Mouse (Mus musculus) CH12.LX (cell line): ENCODE results near the gene Daxx. TPM values are rescaled to one million over a fixed set of nuclear protein-coding genes. Genes with fewer than 3 reads are reported as not detected.
A peak's percentile ranks its signal among the peaks of the same experiment; 100 is the strongest.

Source experiments
- DNase-seq: peaks from one replicate; pipeline ENCODE4 v3.0.0-alpha.2; 2013; ENCODE audit errors: extremely low read depth
- H3K27ac ChIP-seq: 2 replicates; pipeline ENCODE4 v1.5.1; 2012; ENCODE audit warnings: low read depth, mild to moderate bottlenecking, control low read depth, moderate library complexity; ENCODE audit not compliant: insufficient read depth
- H3K27me3 ChIP-seq: replicated peaks from 2 replicates; pipeline ENCODE3; 2012; ENCODE audit warnings: inconsistent platforms
- H3K36me3 ChIP-seq, 2 experiments: replicated peaks in 1 of 2; 2 replicates each; pipeline versions ENCODE3 to v1.6.1; 2012; ENCODE audit warnings: inconsistent platforms in 1 of 2, low read length in 1 of 2, mild to moderate bottlenecking in 1 of 2, mixed read lengths in 1 of 2, moderate library complexity in 1 of 2; ENCODE audit not compliant: control insufficient read depth in 1 of 2, insufficient read depth in 1 of 2
- H3K4me1 ChIP-seq, 2 experiments: 2 replicates each; pipeline ENCODE4 v1.6.1; 2012; ENCODE audit warnings: inconsistent platforms in 1 of 2, moderate library complexity in 1 of 2; ENCODE audit not compliant: insufficient read depth in 2 of 2, control insufficient read depth in 1 of 2
- H3K4me2 ChIP-seq: 2 replicates; pipeline ENCODE4 v1.6.1; 2012; ENCODE audit warnings: low read depth, mild to moderate bottlenecking, control low read depth; ENCODE audit not compliant: poor library complexity, insufficient read depth, severe bottlenecking
- H3K4me3 ChIP-seq, 3 experiments: fragments of 150-350 bp in 1 of 3; sonication (generic) in 1 of 3; replicated peaks in 1 of 3; 2 replicates each; pipeline versions ENCODE3 to v1.5.1; 2011 to 2012; ENCODE audit warnings: low read depth in 2 of 3, low read length in 2 of 3, mild to moderate bottlenecking in 2 of 3, moderate library complexity in 2 of 3, control low read depth in 1 of 3, improper control_type of control experiment in 1 of 3, inconsistent platforms in 1 of 3, mixed read lengths in 1 of 3; ENCODE audit not compliant: poor library complexity in 1 of 3
- H3K79me2 ChIP-seq: replicated peaks from 2 replicates; pipeline ENCODE4 v1.6.1; 2012; ENCODE audit warnings: mild to moderate bottlenecking, moderate library complexity; ENCODE audit not compliant: control insufficient read depth, poor library complexity, insufficient read depth, severe bottlenecking; ENCODE audit errors: extremely low read depth
- H3K9ac ChIP-seq: 2 replicates; pipeline ENCODE4 v1.6.1; 2012; ENCODE audit warnings: low read depth, mild to moderate bottlenecking, control low read depth, moderate library complexity; ENCODE audit not compliant: insufficient read depth
- H3K9me3 ChIP-seq: replicated peaks from 2 replicates; pipeline ENCODE3; 2012; ENCODE audit warnings: low read length, inconsistent platforms, mixed read lengths
- BHLHE40 ChIP-seq: IDR thresholded peaks from 2 replicates; pipeline ENCODE4 v1.6.1; 2011; ENCODE audit warnings: mild to moderate bottlenecking, low read depth, low read length, improper control_type of control experiment
- CHD1 ChIP-seq: IDR thresholded peaks from 2 replicates; pipeline ENCODE4 v1.6.1; 2012; ENCODE audit warnings: low read depth, low read length, improper control_type of control experiment, inconsistent platforms
- CHD2 ChIP-seq: IDR thresholded peaks from 2 replicates; pipeline ENCODE4 v1.6.1; 2011; ENCODE audit warnings: low read length, improper control_type of control experiment
- CTCF ChIP-seq, 2 experiments: IDR thresholded peaks in 1 of 2; conservative IDR thresholded peaks in 1 of 2; 2 replicates each; pipeline ENCODE4 v1.5.1; 2011 to 2012; ENCODE audit warnings: low read depth in 2 of 2, low read length in 2 of 2, improper control_type of control experiment in 1 of 2, inconsistent platforms in 1 of 2, mild to moderate bottlenecking in 1 of 2, moderate library complexity in 1 of 2
- E2F4 ChIP-seq: IDR thresholded peaks from 2 replicates; pipeline ENCODE4 v1.6.1; 2011; ENCODE audit warnings: low read depth, low read length, improper control_type of control experiment; ENCODE audit not compliant: insufficient replicate concordance
- ETS1 ChIP-seq: conservative IDR thresholded peaks from 2 replicates; pipeline ENCODE4 v1.6.1; 2012; ENCODE audit warnings: low read depth, mild to moderate bottlenecking, inconsistent platforms, low read length, improper control_type of control experiment, moderate library complexity
- GABPA ChIP-seq: IDR thresholded peaks from 2 replicates; pipeline ENCODE4 v1.6.1; 2012; ENCODE audit warnings: low read depth, low read length, improper control_type of control experiment, inconsistent platforms; ENCODE audit not compliant: insufficient replicate concordance
- HCFC1 ChIP-seq: IDR thresholded peaks from 2 replicates; pipeline ENCODE4 v1.6.1; 2012; ENCODE audit warnings: low read depth, mild to moderate bottlenecking, inconsistent platforms, low read length, improper control_type of control experiment
- JUN ChIP-seq: IDR thresholded peaks from 2 replicates; pipeline ENCODE4 v1.6.1; 2011; ENCODE audit warnings: low read depth, mild to moderate bottlenecking, low read length, improper control_type of control experiment, moderate library complexity; ENCODE audit not compliant: insufficient read depth
- KAT2A ChIP-seq: IDR thresholded peaks from 2 replicates; pipeline ENCODE4 v1.6.1; 2012; ENCODE audit warnings: low read length, improper control_type of control experiment, inconsistent platforms; ENCODE audit not compliant: insufficient replicate concordance
- MAX ChIP-seq: IDR thresholded peaks from 2 replicates; pipeline ENCODE4 v1.6.1; 2011; ENCODE audit warnings: low read length, improper control_type of control experiment
- MEF2A ChIP-seq: IDR thresholded peaks from 2 replicates; pipeline ENCODE4 v1.6.1; 2014; ENCODE audit warnings: low read depth, mild to moderate bottlenecking, inconsistent platforms, low read length, improper control_type of control experiment, borderline replicate concordance
- MXI1 ChIP-seq: IDR thresholded peaks from 2 replicates; pipeline ENCODE4 v1.6.1; 2011; ENCODE audit warnings: mild to moderate bottlenecking, low read depth, low read length, improper control_type of control experiment
- NRF1 ChIP-seq: IDR thresholded peaks from 2 replicates; pipeline ENCODE4 v1.6.1; 2014; ENCODE audit warnings: low read depth, mild to moderate bottlenecking, inconsistent platforms, low read length, improper control_type of control experiment, moderate library complexity
- PAX5 ChIP-seq: IDR thresholded peaks from 2 replicates; pipeline ENCODE4 v1.6.1; 2012; ENCODE audit warnings: low read length, inconsistent platforms, mixed read lengths
- RAD21 ChIP-seq: IDR thresholded peaks from 2 replicates; pipeline ENCODE4 v1.6.1; 2011; ENCODE audit warnings: low read depth, mild to moderate bottlenecking, low read length, improper control_type of control experiment, moderate library complexity
- RCOR1 ChIP-seq: conservative IDR thresholded peaks from 2 replicates; pipeline ENCODE4 v1.6.1; 2012; ENCODE audit warnings: low read depth, mild to moderate bottlenecking, inconsistent platforms, low read length, improper control_type of control experiment
- SIN3A ChIP-seq: IDR thresholded peaks from 2 replicates; pipeline ENCODE4 v1.6.1; 2012; ENCODE audit warnings: low read length, improper control_type of control experiment, inconsistent platforms
- TBP ChIP-seq: conservative IDR thresholded peaks from 2 replicates; pipeline ENCODE4 v1.6.1; 2011; ENCODE audit warnings: low read depth, low read length, improper control_type of control experiment
- TCF12 ChIP-seq: IDR thresholded peaks from 2 replicates; pipeline ENCODE4 v1.6.1; 2014; ENCODE audit warnings: low read depth, mild to moderate bottlenecking, inconsistent platforms, low read length, improper control_type of control experiment
- UBTF ChIP-seq: IDR thresholded peaks from 2 replicates; pipeline ENCODE4 v1.6.1; 2012; ENCODE audit warnings: low read depth, mild to moderate bottlenecking, inconsistent platforms, low read length, improper control_type of control experiment, moderate library complexity
- ZC3H11A ChIP-seq: IDR thresholded peaks from 2 replicates; pipeline ENCODE4 v1.6.1; 2012; ENCODE audit warnings: low read depth, mild to moderate bottlenecking, inconsistent platforms, low read length, improper control_type of control experiment
- ZMIZ1 ChIP-seq: IDR thresholded peaks from 2 replicates; pipeline ENCODE4 v1.6.1; 2012; ENCODE audit warnings: low read depth, mild to moderate bottlenecking, inconsistent platforms, low read length, improper control_type of control experiment
- dilution Hi-C: fragments of 300-500 bp; cut with MboI; formaldehyde crosslinking; loops from 2 replicates; pipeline ENCODE4 v1.14.3; 2020; ENCODE audit warnings: low sequenced_read_pairs; ENCODE audit not compliant: extremely low pct_unique_long_range_greater_than_20kb, extremely low pct_ligation_motif_present
- in situ Hi-C: fragments of 300-500 bp; cut with MboI; formaldehyde crosslinking; loops from 3 replicates; pipeline ENCODE4 v1.14.3; 2019; ENCODE audit warnings: low sequenced_read_pairs, low pct_ligation_motif_present, low pct_unique_long_range_greater_than_20kb, mixed read lengths
- polyA plus RNA-seq: library from polyadenylated mRNA; unstranded; fragments of >175 nt; gene quantifications from 2 replicates; pipeline ENCODE4 v1.2.1, GENCODE M21; 2012; ENCODE audit warnings: low read depth; ENCODE audit not compliant: insufficient read length
- total RNA-seq, 2 experiments: library from RNA; depleted of rRNA; stranded (reverse); fragments of 300-350 nt in 1 of 2; fragments of >200 nt in 1 of 2; gene quantifications; 2 replicates each; pipeline ENCODE4 v1.2.3; 2012 to 2014

Daxx gene
- total and polyA plus RNA-seq, 3 experiments = 32.3 to 53.0 (median 33.8) TPM

- TF ChIP-seq RAD21 (no peak), SIN3A (no peak; the same call in 1 of the 2 replicates), GABPA (no peak), MEF2A (peak; percentile 20; the same call in 1 of the 2 replicates), NRF1 (no peak), PAX5 (no peak), BHLHE40 (no peak), CHD2 (peak; percentile 71; the same call in 1 of the 2 replicates), ZMIZ1 (no peak), ZC3H11A (no peak), CHD1 (no peak), MXI1 (no peak), RCOR1 (no peak), UBTF (no peak), CTCF (conservative IDR thresholded peaks at IDR 0.05 in 1 of 2, IDR thresholded peaks at IDR 0.05 in 1 of 2; ENCODE audit: low read depth in 2 of 2, low read length in 2 of 2) (no peak)
These were observed 48.3 kb downstream of the Daxx start (continued) for GRCm38 (mm10) chr17:33957493-33957892.

DNA sequence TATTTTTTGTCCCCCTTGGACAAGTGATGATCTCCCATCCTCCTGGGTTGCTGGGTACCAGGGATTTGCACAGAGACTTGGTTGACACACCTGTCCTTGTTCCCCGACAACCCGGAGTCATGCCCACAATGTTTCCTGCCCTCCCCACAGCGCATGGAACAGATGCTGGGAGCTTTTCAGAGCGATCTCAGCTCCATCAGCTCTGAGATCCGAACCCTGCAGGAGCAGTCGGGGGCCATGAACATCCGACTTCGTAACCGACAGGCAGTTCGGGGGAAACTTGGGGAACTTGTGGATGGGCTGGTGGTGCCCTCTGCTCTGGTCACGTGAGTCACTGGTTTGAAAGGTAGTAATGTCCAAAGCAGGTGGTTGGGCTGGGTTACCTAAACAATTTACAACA, 49.2 kb downstream of the Daxx start:
- peaks cover 48 to 61% of the 10 kb centered on the region in 2 experiments for H3K36me3 ChIP-seq
- no peak overlapping the region for H3K27ac ChIP-seq
- no peaks in the 10 kb centered on the region for H3K27me3 ChIP-seq
- H3K9ac ChIP-seq = no peak overlapping the region
- H3K4me1 ChIP-seq = peaks cover 5 to 21% of the 10 kb centered on the region in 2 experiments
- no peaks in the 10 kb centered on the region for H3K9me3 ChIP-seq
- no peak for TF ChIP-seq CTCF (conservative IDR thresholded peaks at IDR 0.05 in 1 of 2, IDR thresholded peaks at IDR 0.05 in 1 of 2; ENCODE audit: low read depth in 2 of 2, low read length in 2 of 2)
- TF ChIP-seq MAX = no peak
- TF ChIP-seq UBTF = no peak
- TF ChIP-seq E2F4 = no peak
- no peak for TF ChIP-seq NRF1
- TF ChIP-seq ETS1 = no peak
- TF ChIP-seq TCF12 = no peak
- TF ChIP-seq KAT2A = no peak
- TF ChIP-seq CHD2 = no peak
- no peak for TF ChIP-seq TBP
- no peak for TF ChIP-seq HCFC1
- TF ChIP-seq JUN = no peak
- dilution Hi-C loops (no loop called here), in situ Hi-C loops (no loop called here)
- no peak for DNase-seq
- peak overlapping the region in 1 of 3 experiments; percentile 12 for H3K4me3 ChIP-seq
- no peak overlapping the region for H3K4me2 ChIP-seq
- peaks cover 24% of the 10 kb centered on the region for H3K79me2 ChIP-seq
